Mouse (Mus musculus) testis, adult 2 months (tissue): ENCODE data around the gene Mast3.

Source experiments
- CTCF ChIP-seq: fragments of 200-500 bp; IDR thresholded peaks from 2 replicates; pipeline ENCODE4 v1.5.1; 2012; ENCODE audit warnings: low read depth, mild to moderate bottlenecking, inconsistent platforms, low read length, moderate library complexity; ENCODE audit not compliant: control insufficient read depth, insufficient read depth, insufficient replicate concordance
- POLR2A ChIP-seq: fragments of 200-500 bp; IDR thresholded peaks from 2 replicates; pipeline ENCODE4 v1.6.1; 2012; ENCODE audit warnings: low read depth, mild to moderate bottlenecking, inconsistent platforms, low read length, moderate library complexity; ENCODE audit not compliant: control insufficient read depth

DNA sequence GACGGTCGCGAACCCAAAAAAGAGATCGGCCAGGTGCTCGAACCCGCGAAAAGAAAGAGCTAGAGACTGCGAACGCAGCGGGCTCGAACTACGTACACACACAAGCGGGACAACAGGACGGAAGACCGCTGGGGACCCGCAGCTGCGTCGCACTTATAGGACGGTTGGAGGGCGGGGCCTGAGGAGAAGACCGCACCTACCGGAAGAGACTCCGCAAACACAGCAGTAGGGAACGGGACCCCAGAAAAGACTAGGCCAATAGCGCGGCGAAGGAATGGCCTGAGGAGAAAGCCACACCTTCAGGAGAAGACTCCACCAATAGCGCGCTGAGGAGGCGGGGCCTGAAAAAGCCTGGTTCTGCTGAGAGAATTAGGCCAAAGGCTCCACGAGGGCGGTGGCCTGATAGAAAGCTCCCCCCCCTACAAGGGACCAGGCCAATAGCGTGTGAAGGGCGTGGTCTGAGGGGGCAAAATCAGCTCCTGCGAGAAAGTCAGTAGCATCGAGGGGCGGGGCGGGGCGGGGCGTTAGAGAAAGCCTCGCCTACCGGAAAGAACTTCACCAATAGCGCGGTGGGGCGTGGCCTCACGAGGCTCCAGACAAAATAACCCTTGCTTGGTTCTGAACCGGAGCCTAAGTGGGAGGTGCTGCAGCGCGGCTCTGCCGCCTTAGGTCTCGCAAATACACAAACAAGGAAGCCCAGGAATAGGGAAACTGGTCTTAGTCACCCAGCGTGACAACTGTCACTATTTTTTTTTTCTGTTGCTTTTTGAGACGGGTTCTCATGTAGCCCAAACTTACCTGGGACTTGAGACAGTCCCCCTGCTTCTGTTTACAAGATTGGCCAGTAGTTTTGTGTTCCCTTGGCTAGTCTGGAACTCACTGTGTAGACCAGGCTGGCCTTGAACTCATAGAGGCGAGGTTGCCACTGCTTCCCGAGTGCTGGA lies 34.8 kb upstream of the Mast3 start, which contains the start of gene Arrdc2:
- TF ChIP-seq CTCF, result no peak
- TF ChIP-seq POLR2A, result peak; percentile 98
